Mouse (Mus musculus): ENCODE measurements around the gene Pgam1. TPM values are rescaled to one million over a fixed set of nuclear protein-coding genes. Genes with fewer than 3 reads are reported as not detected.

Gene Pgam1
- polyA plus RNA-seq, 1 experiment from 2014 or later = 595 TPM

- Histone ChIP-seq H3K27ac (no peak overlapping the region), H3K27me3 (no peaks in the 10 kb centered on the region), H3K4me2 (replicated peaks) (no peak overlapping the region), H3K9ac (no peak overlapping the region), H3K36me3 (peaks cover 96% of the 10 kb centered on the region), H3K9me3 (0 out of 2 replicates have a peak, but pooled peaks cover 7% of the 10 kb centered on the region), H3K4me3 (no peak overlapping the region), H3K4me1 (no peaks in the 10 kb centered on the region)
- ATAC-seq (ENCODE audit: low FRiP score, low read depth) = no peak
- 90% methylated on average over 7 of the region's 7 CpGs for WGBS
Observed at GRCm38 (mm10) chr19:41943841-41944240, 32.1 kb downstream of the Pgam1 start.

DNA sequence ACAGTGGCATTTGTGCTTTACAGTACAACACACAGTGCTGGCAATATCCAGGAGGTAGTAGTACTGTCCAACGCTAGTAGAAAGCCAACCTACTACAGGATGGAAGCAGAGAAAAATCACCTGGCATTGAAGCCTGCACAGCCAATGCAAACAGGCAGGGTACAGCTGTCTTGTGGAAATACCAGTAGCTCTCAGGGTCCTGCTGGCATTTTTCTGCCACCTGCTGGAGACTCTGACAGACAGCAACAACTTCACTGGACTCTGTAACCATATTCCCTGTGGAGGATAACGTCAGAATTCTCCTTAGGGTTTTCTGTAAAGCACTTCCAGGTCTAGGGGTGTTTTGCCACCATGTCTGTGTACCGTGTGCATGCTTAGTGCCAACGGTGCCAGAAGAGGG, 40.6 kb downstream of the Pgam1 start:
- peaks cover 98% of the 10 kb centered on the region for H3K36me3 ChIP-seq
- no peak overlapping the region for H3K4me2 ChIP-seq (replicated peaks)
- no peak overlapping the region for H3K4me3 ChIP-seq
- ATAC-seq (ENCODE audit: low FRiP score, low read depth) = peak; percentile 51; the same call in 1 of the 2 replicates
- H3K27me3 ChIP-seq = no peaks in the 10 kb centered on the region
- WGBS = 79% methylated on average over 4 of the region's 4 CpGs
- no peak overlapping the region for H3K27ac ChIP-seq
- no peak overlapping the region for H3K9ac ChIP-seq
- H3K4me1 ChIP-seq = no peaks in the 10 kb centered on the region
- H3K9me3 ChIP-seq = no peaks in the 10 kb centered on the region

GRCm38 (mm10) chr19:41953574-41953973, 41.9 kb downstream of the Pgam1 start:
- Histone ChIP-seq H3K4me1 (no peaks in the 10 kb centered on the region), H3K9me3 (no peaks in the 10 kb centered on the region), H3K36me3 (peaks cover 98% of the 10 kb centered on the region), H3K9ac (no peak overlapping the region), H3K4me3 (no peak overlapping the region), H3K4me2 (replicated peaks) (no peak overlapping the region), H3K27ac (no peak overlapping the region), H3K27me3 (no peaks in the 10 kb centered on the region)
- WGBS = 89% methylated on average over 3 of the region's 3 CpGs
- ATAC-seq (ENCODE audit: low FRiP score, low read depth) = no peak

Other genes with a start within 250 kb of the Pgam1 start
- 0.29 and 0.32 TPM in 2 replicates for gene Slit1, start 168.3 kb upstream of the Pgam1 start, polyA plus RNA-seq (2015; fragmentation: Nextera tagmentation; extraction: Ambion mirVana)
- 21.6 and 23.1 TPM in 2 replicates for gene Arhgap19, start 109.9 kb upstream of the Pgam1 start, polyA plus RNA-seq (2015; fragmentation: Nextera tagmentation; extraction: Ambion mirVana)
- 6.0 and 6.1 TPM in 2 replicates for gene Frat1, start 82.0 kb upstream of the Pgam1 start, polyA plus RNA-seq (2015; fragmentation: Nextera tagmentation; extraction: Ambion mirVana)
- gene Frat2, start 63.8 kb upstream of the Pgam1 start, polyA plus RNA-seq (2015; fragmentation: Nextera tagmentation; extraction: Ambion mirVana) = 2.8 and 3.1 TPM in 2 replicates
- gene Rrp12, start 15.8 kb upstream of the Pgam1 start, polyA plus RNA-seq (2015; fragmentation: Nextera tagmentation; extraction: Ambion mirVana) = 17.4 and 19.6 TPM in 2 replicates
- gene Exosc1, start 21.5 kb downstream of the Pgam1 start, polyA plus RNA-seq (2015; fragmentation: Nextera tagmentation; extraction: Ambion mirVana) = 82.5 and 86.4 TPM in 2 replicates
- 98.7 and 99.3 TPM in 2 replicates for gene Zdhhc16, start 21.6 kb downstream of the Pgam1 start, polyA plus RNA-seq (2015; fragmentation: Nextera tagmentation; extraction: Ambion mirVana)
- 40.1 and 43.9 TPM in 2 replicates for gene Mms19, start 69.2 kb downstream of the Pgam1 start, polyA plus RNA-seq (2015; fragmentation: Nextera tagmentation; extraction: Ambion mirVana)
- gene Ubtd1, start 69.8 kb downstream of the Pgam1 start, polyA plus RNA-seq (2015; fragmentation: Nextera tagmentation; extraction: Ambion mirVana) = 23.4 and 23.8 TPM in 2 replicates
- 0.22 and 0.57 TPM in 2 replicates for gene Ankrd2, start 124.1 kb downstream of the Pgam1 start, polyA plus RNA-seq (2015; fragmentation: Nextera tagmentation; extraction: Ambion mirVana)
- gene Hoga1, start 133.7 kb downstream of the Pgam1 start, polyA plus RNA-seq (2015; fragmentation: Nextera tagmentation; extraction: Ambion mirVana) = 1.6 and 1.7 TPM in 2 replicates
- 0.17 TPM in 1 of 2 replicates, not detected in the other for gene 4933411K16Rik, start 140.3 kb downstream of the Pgam1 start, polyA plus RNA-seq (2015; fragmentation: Nextera tagmentation; extraction: Ambion mirVana)
- 32.1 and 34.5 TPM in 2 replicates for gene Morn4, start 174.4 kb downstream of the Pgam1 start, polyA plus RNA-seq (2015; fragmentation: Nextera tagmentation; extraction: Ambion mirVana)
- 29.0 and 29.6 TPM in 2 replicates for gene Pi4k2a, start 178.5 kb downstream of the Pgam1 start, polyA plus RNA-seq (2015; fragmentation: Nextera tagmentation; extraction: Ambion mirVana)
- gene Avpi1, start 217.1 kb downstream of the Pgam1 start, polyA plus RNA-seq (2015; fragmentation: Nextera tagmentation; extraction: Ambion mirVana) = 28.7 and 33.6 TPM in 2 replicates
- gene Marveld1, start 235.5 kb downstream of the Pgam1 start, polyA plus RNA-seq (2015; fragmentation: Nextera tagmentation; extraction: Ambion mirVana) = 11.5 and 11.6 TPM in 2 replicates